In the genomic region with DNA sequence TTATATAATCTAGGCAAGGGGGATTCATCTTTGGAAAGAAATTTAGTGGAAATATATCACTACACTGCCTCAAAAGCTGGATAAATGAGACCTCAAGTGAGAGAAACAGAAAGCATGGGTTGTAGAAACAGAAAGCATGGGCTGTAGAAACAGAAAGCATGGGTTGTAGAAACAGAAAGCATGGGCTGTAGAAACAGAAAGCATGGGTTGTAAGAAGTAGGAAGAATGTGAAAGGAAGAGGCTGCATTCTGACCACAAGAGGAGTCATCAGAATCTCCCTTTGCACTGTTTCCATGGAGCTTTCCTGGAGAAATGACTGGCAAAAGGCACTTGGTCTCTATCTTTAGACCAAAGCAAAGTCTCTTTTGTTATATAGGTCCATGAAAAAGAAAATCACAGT, we compare ENCODE assay signal across 32 mouse cellular contexts. TPM values are rescaled to one million over a fixed set of nuclear protein-coding genes. Genes with fewer than 3 reads are reported as not detected.
DNase-seq lines count a peak whose midpoint lies in the region; ATAC-seq and TF ChIP-seq lines count a peak whose summit lies in the region.
"Had no signal": no experiment of that assay in that cellular context is flagged by ENCODE, and none has a peak within 500 bp of the region (broad histone marks: within the 10 kb centered on the region; RNA-seq: fewer than 3 reads in every experiment).

No protein-coding gene starts in this region.

- no peaks in the 10 kb centered on the region for H3K27me3 ChIP-seq in myocyte (ENCODE audit: control insufficient read depth, insufficient read depth, insufficient read length)
- H3K27me3 ChIP-seq in liver, postnatal 0 days (ENCODE audit: insufficient read depth, low read length) = no peaks in the 10 kb centered on the region
- H3K27me3 ChIP-seq in hindbrain, embryonic 12.5 days = no peaks in the 10 kb centered on the region
- H3K27me3 ChIP-seq: embryonic facial prominence, embryonic 12.5 days; forebrain, embryonic 15.5 days; heart, embryonic 13.5 days; limb, embryonic 13.5 days had no signal

- no peaks in the 10 kb centered on the region for H3K79me2 ChIP-seq in myocyte (ENCODE audit: control insufficient read depth, insufficient read depth)

- no peak overlapping the region for H3K9ac ChIP-seq in liver, postnatal 0 days (replicated peaks)
- H3K9ac ChIP-seq in hindbrain, embryonic 12.5 days = no peak overlapping the region
- H3K9ac ChIP-seq: embryonic facial prominence, embryonic 12.5 days; forebrain, embryonic 15.5 days; heart, embryonic 13.5 days; limb, embryonic 13.5 days had no signal

- no peak overlapping the region for H3K4me3 ChIP-seq in myocyte
- H3K4me3 ChIP-seq in liver, postnatal 0 days (ENCODE audit: low read depth, low read length) = no peak overlapping the region
- H3K4me3 ChIP-seq in hindbrain, embryonic 12.5 days = no peak overlapping the region
- H3K4me3 ChIP-seq: embryonic facial prominence, embryonic 12.5 days; forebrain, embryonic 15.5 days; heart, adult 2 months; heart, embryonic 13.5 days; limb, embryonic 13.5 days; midbrain, embryonic 10.5 days had no signal

- no peaks in the 10 kb centered on the region for H3K36me3 ChIP-seq in myocyte (ENCODE audit: control insufficient read depth, insufficient read depth)
- no peaks in the 10 kb centered on the region for H3K36me3 ChIP-seq in liver, postnatal 0 days (replicated peaks; ENCODE audit: insufficient read depth, low read length)
- H3K36me3 ChIP-seq in hindbrain, embryonic 12.5 days = no peaks in the 10 kb centered on the region
- H3K36me3 ChIP-seq: embryonic facial prominence, embryonic 12.5 days; forebrain, embryonic 15.5 days; heart, embryonic 13.5 days; limb, embryonic 13.5 days; midbrain, embryonic 10.5 days had no signal

- H3K9me3 ChIP-seq in liver, postnatal 0 days (ENCODE audit: low read length) = no peaks in the 10 kb centered on the region
- H3K9me3 ChIP-seq in hindbrain, embryonic 12.5 days (replicated peaks) = no peaks in the 10 kb centered on the region
- H3K9me3 ChIP-seq: embryonic facial prominence, embryonic 12.5 days; forebrain, embryonic 15.5 days; limb, embryonic 13.5 days; midbrain, embryonic 10.5 days had no signal

- H3K4me2 ChIP-seq in myocyte (ENCODE audit: low read depth) = peak overlapping the region; percentile 8
- no peak overlapping the region for H3K4me2 ChIP-seq in liver, postnatal 0 days (ENCODE audit: low read depth, low read length)
- H3K4me2 ChIP-seq in hindbrain, embryonic 12.5 days (replicated peaks) = no peak overlapping the region
- H3K4me2 ChIP-seq: embryonic facial prominence, embryonic 12.5 days; forebrain, embryonic 15.5 days; heart, embryonic 13.5 days; limb, embryonic 13.5 days; liver, embryonic 11.5 days had no signal

- no peak for TF ChIP-seq POLR2A in myocyte (IDR thresholded peaks at IDR 0.05; ENCODE audit: insufficient read length, low read depth)

- peak; percentile 90 for ATAC-seq in activated CD4-positive, CD25-positive, alpha-beta regulatory T cell, adult 4 months
- peak; percentile 92 for ATAC-seq in inflammation-experienced regulatory T-cells, adult 6 months
- no peak for ATAC-seq in liver, postnatal 0 days
- no peak for ATAC-seq in hindbrain, embryonic 12.5 days (ENCODE audit: low FRiP score)
- ATAC-seq: forebrain, embryonic 15.5 days; hindbrain, postnatal 0 days; intestine, postnatal 0 days had no signal

- TF ChIP-seq EP300 in liver, postnatal 0 days (IDR thresholded peaks at IDR 0.05; ENCODE audit: low read depth) = no peak

- DNase-seq in CD4-positive helper T cell, adult 2 months (ENCODE audit: low read depth, low spot score) = peak; percentile 25
- no peak for DNase-seq in liver, postnatal 0 days
- no peak for DNase-seq in left cerebral cortex, postnatal 25 days (ENCODE audit: low spot score in 2 of 2)
- DNase-seq: adrenal gland, adult 2 months; B cell, adult 2 months; cerebellum, adult 8-10 months; cerebellum, postnatal 25 days; gastrocnemius, postnatal 25 days; heart, adult 2 months; heart, postnatal 14 days; kidney, adult 9 months; kidney, postnatal 10 days; lung, postnatal 36 days had no signal

- intact Hi-C loops in left cerebral cortex, postnatal 25 days (cut with DNase I) = no loop called here

- H3ac ChIP-seq in myocyte (ENCODE audit: control insufficient read depth, insufficient read length) = no peak overlapping the region

- no peak overlapping the region for H3K27ac ChIP-seq in liver, postnatal 0 days (ENCODE audit: low read depth)
- no peak overlapping the region for H3K27ac ChIP-seq in hindbrain, embryonic 12.5 days
- H3K27ac ChIP-seq: embryonic facial prominence, embryonic 12.5 days; forebrain, embryonic 15.5 days; heart, adult 2 months; heart, embryonic 13.5 days; hindbrain, postnatal 0 days; limb, embryonic 13.5 days; midbrain, embryonic 10.5 days had no signal

- no peak for TF ChIP-seq CTCF in liver, postnatal 0 days (IDR thresholded peaks at IDR 0.05; ENCODE audit: low read depth)

- no peaks in the 10 kb centered on the region for H3K4me1 ChIP-seq in liver, postnatal 0 days (ENCODE audit: insufficient read depth)
- H3K4me1 ChIP-seq in hindbrain, embryonic 12.5 days = no peaks in the 10 kb centered on the region
- H3K4me1 ChIP-seq: embryonic facial prominence, embryonic 12.5 days; forebrain, embryonic 15.5 days; heart, embryonic 13.5 days; limb, embryonic 13.5 days; midbrain, embryonic 10.5 days had no signal

TF ChIP-seq in myocyte, 11 proteins besides CTCF, POLR2A, EP300 and RAD21:
- no peak for TF ChIP-seq TCF3 (IDR thresholded peaks at IDR 0.05; ENCODE audit: insufficient read length, low read depth)
- no peak for TF ChIP-seq MYOD1 (IDR thresholded peaks at IDR 0.05; ENCODE audit: control insufficient read depth in 1 of 3, insufficient read length in 2 of 3, low read depth in 2 of 3)
- no peak for TF ChIP-seq MYOG (IDR thresholded peaks at IDR 0.05; ENCODE audit: control insufficient read depth in 1 of 3, insufficient read depth in 1 of 3, insufficient read length in 2 of 3, low read depth in 2 of 3)
- no peak for TF ChIP-seq REST (IDR thresholded peaks at IDR 0.05; ENCODE audit: insufficient read depth, insufficient read length)
- no peak for TF ChIP-seq POLR2AphosphoS2 (IDR thresholded peaks at IDR 0.05; ENCODE audit: insufficient read length, low read depth)
- TF ChIP-seq SRF (IDR thresholded peaks at IDR 0.05; ENCODE audit: control insufficient read depth, insufficient read length, low read depth) = no peak
- TF ChIP-seq E2F4 (IDR thresholded peaks at IDR 0.05; ENCODE audit: insufficient read depth) = no peak
- TF ChIP-seq MAX (IDR thresholded peaks at IDR 0.05; ENCODE audit: low read depth) = no peak
- no peak for TF ChIP-seq TCF12 (IDR thresholded peaks at IDR 0.05; ENCODE audit: insufficient read depth, poor library complexity, severe bottlenecking)
- no peak for TF ChIP-seq CEBPB (IDR thresholded peaks at IDR 0.05; ENCODE audit: insufficient read depth, poor library complexity, severe bottlenecking)
- no peak for TF ChIP-seq USF1 (IDR thresholded peaks at IDR 0.05; ENCODE audit: low read depth)

RNA-seq across cellular contexts. Expression of gene Rgs1, which starts 33.8 kb away (rescaled TPM):
- polyA plus RNA-seq in activated CD4-positive, CD25-positive, alpha-beta regulatory T cell, adult 4 months (2017; shearing (Covaris generic)) = 100 to 1,000 TPM; 666 to 670 TPM
- 100 to 1,000 TPM; 336 to 775 (median 626) TPM for polyA plus RNA-seq in inflammation-experienced regulatory T-cells, adult 6 months (2017; shearing (Covaris generic))
- polyA plus RNA-seq in myocyte (2012; fragmentation: generic; extraction: Trizol) = not detected
- polyA plus RNA-seq in liver, postnatal 0 days (2015; fragmentation: Nextera tagmentation; extraction: Ambion mirVana) = 1.8 and 2.8 TPM in 2 replicates
- 0.05 TPM in 1 of 2 replicates, not detected in the other for polyA plus RNA-seq in hindbrain, embryonic 12.5 days (2016; fragmentation: Nextera tagmentation; extraction: Ambion mirVana)
- under 1 TPM; 0.25 to 0.32 TPM for total RNA-seq in left cerebral cortex, postnatal 25 days (2021)
- total RNA-seq: gastrocnemius, postnatal 25 days; heart, adult 2 months; midbrain, postnatal 0 days had no signal
- polyA plus RNA-seq: adrenal gland, adult 2 months; forebrain, embryonic 15.5 days; heart, adult 2 months; heart, embryonic 13.5 days; hindbrain, embryonic 11.5 days; hindbrain, postnatal 0 days; midbrain, embryonic 10.5 days; midbrain, postnatal 0 days; neural tube, embryonic 14.5 days; stomach, embryonic 14.5 days; testis, adult 2 months had no signal

RNA-seq across cellular contexts. Expression of gene Rgs13, which starts 38.1 kb away (rescaled TPM):
- under 1 TPM in 1 of 2 experiments, not detected in 1; 0.83 TPM for polyA plus RNA-seq in activated CD4-positive, CD25-positive, alpha-beta regulatory T cell, adult 4 months (2017; shearing (Covaris generic))
- polyA plus RNA-seq in inflammation-experienced regulatory T-cells, adult 6 months (2017; shearing (Covaris generic)) = 1 to 10 TPM in 1 of 3 experiments, not detected in 2; 1.1 TPM
- not detected for polyA plus RNA-seq in myocyte (2012; fragmentation: generic; extraction: Trizol)
- polyA plus RNA-seq in liver, postnatal 0 days (2015; fragmentation: Nextera tagmentation; extraction: Ambion mirVana) = not detected in 2 replicates
- polyA plus RNA-seq in hindbrain, embryonic 12.5 days (2016; fragmentation: Nextera tagmentation; extraction: Ambion mirVana) = 0.68 and 1.6 TPM in 2 replicates
- total RNA-seq in left cerebral cortex, postnatal 25 days (2021) = 1 to 10 TPM in 1 of 2 experiments, under 1 TPM in 1; 0.57 to 1.3 TPM
- total RNA-seq: adrenal gland, adult 2 months; gastrocnemius, adult 18-20 months; heart, adult 2 months; heart, postnatal 14 days had no signal
- polyA plus RNA-seq: adrenal gland, adult 2 months; heart, adult 2 months; heart, embryonic 13.5 days; limb, embryonic 13.5 days; liver, embryonic 11.5 days; liver, embryonic 16.5 days; testis, adult 2 months had no signal

Comparison
In these comparisons a context has a peak if more than half of its experiments do, and no peak if none do; other contexts are left out.
1. ATAC-seq: peak in activated CD4-positive, CD25-positive, alpha-beta regulatory T cell, adult 4 months (single experiment) and inflammation-experienced regulatory T-cells, adult 6 months (single experiment); none in liver, postnatal 0 days (single experiment) and hindbrain, embryonic 12.5 days (single experiment).
2. RNA of gene Rgs1, which starts 33.8 kb away (polyA plus RNA-seq): 666 to 670 TPM in activated CD4-positive, CD25-positive, alpha-beta regulatory T cell, adult 4 months and 336 to 775 TPM in inflammation-experienced regulatory T-cells, adult 6 months; 1.8 to 2.8 TPM in liver, postnatal 0 days, 0.05 TPM in hindbrain, embryonic 12.5 days and not detected in myocyte (single experiment); every median in the first group is over 10 times any median in the second.